Mouse (Mus musculus) liver, adult 10 weeks (tissue): Measurements from ENCODE around the gene Ikbkg. TPM values are rescaled to one million over a fixed set of nuclear protein-coding genes. Genes with fewer than 3 reads are reported as not detected.

Source experiments
- polyA plus RNA-seq: library from polyadenylated mRNA; stranded (reverse); fragments of 350-450 nt; fragmentation: Illumina TruSeq; extraction: RNeasy Lipid Tissue Mini Kit (QIAGEN cat#74804); gene quantifications from one replicate; pipeline ENCODE4 v1.2.3, GENCODE M21; 2014; ENCODE audit warnings: low read depth, low replicate concordance

Gene Ikbkg
- polyA plus RNA-seq, result 44.8 TPM

DNA sequence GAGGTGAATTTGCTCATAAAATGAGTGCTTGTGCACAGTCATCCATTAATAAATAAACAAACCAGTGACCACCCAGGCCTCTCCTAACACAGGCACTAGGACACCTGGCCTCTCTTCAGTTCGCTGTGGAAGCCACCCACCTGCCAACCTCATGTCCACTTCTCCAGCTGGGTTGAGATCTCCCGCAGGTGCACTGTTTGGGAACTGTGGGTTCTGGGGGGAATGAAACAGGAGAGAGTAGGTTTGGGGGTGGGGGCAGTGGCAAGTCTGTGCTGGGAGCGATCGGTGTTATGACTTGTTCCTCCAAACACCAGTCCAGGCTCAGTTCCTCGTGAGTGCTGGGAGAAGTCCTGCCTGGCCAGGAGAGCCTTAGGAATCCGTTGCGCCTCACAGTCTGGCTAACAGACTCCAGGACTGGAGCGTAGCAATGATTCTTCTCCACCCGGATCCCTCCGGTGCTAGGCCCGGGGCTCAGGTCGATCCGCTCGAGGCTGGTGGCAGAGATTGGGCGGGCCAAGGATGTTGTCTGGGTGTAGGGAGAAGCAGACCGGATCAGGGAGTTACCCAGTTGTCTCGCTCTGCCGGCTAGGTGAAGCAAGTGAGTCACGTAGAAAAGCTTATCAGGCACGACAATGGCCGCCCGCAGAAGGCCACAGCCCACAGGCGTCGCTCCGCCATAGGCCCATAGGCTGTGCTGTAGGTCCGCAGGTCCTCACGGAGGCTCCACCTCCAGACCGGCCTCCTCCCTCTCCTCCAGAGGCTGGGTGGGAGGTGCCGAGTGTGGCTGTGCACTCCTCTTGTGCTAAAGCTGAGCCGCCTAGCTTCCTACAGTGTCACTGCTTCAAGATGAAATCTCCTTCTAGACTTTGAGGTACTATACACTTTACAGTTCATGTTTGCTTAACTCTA lies at the start of gene Ikbkg, which contains the start of gene Fam3a:
TSS of gene Ikbkg (plus strand) at position 756 of the 909 bp plus-strand sequence.
TSS of gene Fam3a (minus strand) at position 738 of the 909 bp plus-strand sequence.

DNA sequence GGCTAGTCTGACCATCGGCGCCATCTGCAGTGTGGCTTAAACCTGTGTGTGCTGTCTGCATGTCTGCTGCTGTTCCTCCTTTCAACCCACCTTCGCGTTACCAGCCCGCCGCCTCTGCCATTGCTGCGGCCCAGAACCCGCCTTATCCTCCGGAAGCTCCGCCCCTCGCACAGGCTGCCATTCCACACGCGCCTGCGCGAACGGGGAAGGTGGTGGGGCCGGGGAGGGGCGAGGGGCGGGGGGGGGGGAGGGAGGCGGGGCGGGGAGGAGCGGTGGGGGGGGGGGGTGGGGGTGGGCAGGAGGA lies 39.7 kb upstream of the Ikbkg start, which contains the start of gene Lage3:
TSS of gene Lage3 (minus strand) at position 152 of the 304 bp plus-strand sequence.

DNA sequence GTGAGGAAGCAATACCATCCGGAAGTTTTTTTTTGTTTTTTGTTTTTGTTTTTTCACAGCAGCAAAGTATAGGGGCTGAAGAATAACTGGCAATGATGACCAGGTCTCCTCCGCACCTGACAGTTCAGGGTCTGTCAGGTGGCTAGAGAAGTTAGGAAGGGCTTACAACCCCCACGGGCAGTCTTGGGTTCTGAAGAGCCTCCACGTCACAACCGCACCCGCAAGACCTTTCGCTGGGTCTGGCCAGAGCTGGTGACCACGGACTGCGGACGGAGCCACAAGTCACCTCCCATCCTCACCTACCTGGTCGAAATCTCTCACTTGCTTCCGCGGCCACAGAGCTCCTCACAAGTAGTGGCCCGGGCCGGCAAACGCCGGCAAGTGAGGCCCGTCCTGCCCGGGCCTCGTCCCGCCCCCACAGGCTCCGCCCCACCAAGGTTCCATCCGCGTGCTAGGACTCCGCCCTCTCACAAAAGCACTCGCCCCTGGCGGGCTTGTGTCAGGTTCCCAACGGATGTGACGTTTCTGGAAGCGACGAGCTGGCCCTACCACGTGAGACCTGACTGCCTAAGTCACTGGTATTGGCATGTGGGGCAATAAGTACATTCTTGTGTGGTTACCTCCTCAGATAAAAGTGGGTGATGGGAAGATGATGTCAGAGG lies 20.1 kb upstream of the Ikbkg start, which contains the start of the genes Ubl4a and Slc10a3:
TSS of gene Ubl4a (minus strand) at position 331 of the 662 bp plus-strand sequence.
TSS of gene Slc10a3 (minus strand) at position 462 of the 662 bp plus-strand sequence.

DNA sequence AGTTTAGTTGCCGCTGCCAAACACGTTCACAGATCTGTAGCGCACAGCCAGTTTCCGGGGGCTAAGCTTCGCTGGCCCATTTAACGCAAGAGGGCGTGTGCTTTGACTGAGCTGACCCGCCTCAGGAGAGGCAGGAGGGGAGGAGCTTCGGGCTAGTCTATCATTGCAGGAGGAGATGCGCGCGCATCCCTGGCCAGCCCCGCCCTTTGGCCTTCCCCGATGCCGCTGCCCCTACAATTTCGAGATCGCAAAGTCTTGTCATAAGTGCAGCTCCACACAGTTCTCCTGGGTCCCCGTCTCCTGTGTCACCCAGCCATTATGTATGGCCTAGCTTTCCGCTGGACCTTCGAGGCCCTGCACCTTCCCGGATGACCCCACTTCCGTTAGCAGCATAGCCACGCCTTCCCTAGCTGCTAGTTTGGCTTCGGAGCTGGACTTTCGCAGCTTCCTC lies 35.8 kb downstream of the Ikbkg start, which contains the start of gene G6pdx:
TSS of gene G6pdx (minus strand) at position 369 of the 451 bp plus-strand sequence.

DNA sequence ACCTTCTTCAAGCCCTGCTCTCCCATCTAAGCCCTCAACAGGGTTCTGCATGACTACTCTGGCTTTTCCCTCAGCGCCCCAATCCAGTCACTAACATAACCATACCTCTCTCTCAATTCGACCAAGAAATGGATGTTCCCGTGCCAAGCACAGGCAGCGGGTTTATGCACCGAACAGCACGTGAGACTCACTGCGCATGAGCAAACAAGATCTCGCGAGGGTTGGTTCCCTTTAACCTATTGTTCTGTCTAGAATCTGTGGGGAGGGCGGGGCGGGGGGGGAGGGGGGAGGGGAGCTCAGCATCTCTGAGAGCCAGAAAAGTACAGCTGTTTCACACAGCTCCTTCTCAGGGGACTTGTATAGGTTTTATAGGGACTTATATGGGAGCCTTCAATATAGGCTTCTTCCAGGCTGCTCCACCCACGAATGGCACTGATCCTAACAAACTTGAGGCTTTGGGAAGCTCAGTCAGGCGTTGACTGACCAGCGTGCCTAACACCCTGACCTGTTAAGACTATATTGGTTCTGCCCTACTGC lies 88.3 kb downstream of the Ikbkg start, which contains the start of gene Gm6880:
TSS of gene Gm6880 (minus strand) at position 51 of the 537 bp plus-strand sequence.

Other genes with a start within 250 kb of the Ikbkg start
- gene Tex28, start 225.5 kb upstream of the Ikbkg start, polyA plus RNA-seq, result not detected
- not detected for gene Tktl1, start 216.0 kb upstream of the Ikbkg start, polyA plus RNA-seq
- 7.1 TPM for gene Flna, start 143.5 kb upstream of the Ikbkg start, polyA plus RNA-seq
- gene Emd, start 138.6 kb upstream of the Ikbkg start, polyA plus RNA-seq, result 18.4 TPM
- 843 TPM for gene Rpl10, start 122.5 kb upstream of the Ikbkg start, polyA plus RNA-seq
- 25.2 TPM for gene Taz, start 111.4 kb upstream of the Ikbkg start, polyA plus RNA-seq
- 7.3 TPM for gene Dnase1l1, start 111.0 kb upstream of the Ikbkg start, polyA plus RNA-seq
- 73.7 TPM for gene Atp6ap1, start 96.2 kb upstream of the Ikbkg start, polyA plus RNA-seq
- gene Gdi1, start 88.3 kb upstream of the Ikbkg start, polyA plus RNA-seq, result 65.8 TPM
- 11.2 TPM for gene Fam50a, start 80.3 kb upstream of the Ikbkg start, polyA plus RNA-seq
- 0.13 TPM for gene Plxna3, start 64.2 kb upstream of the Ikbkg start, polyA plus RNA-seq
- gene Lage3, start 39.7 kb upstream of the Ikbkg start, polyA plus RNA-seq, result 10.4 TPM
- gene Ubl4a, start 20.1 kb upstream of the Ikbkg start, polyA plus RNA-seq, result 19.5 TPM
- gene Slc10a3, start 19.9 kb upstream of the Ikbkg start, polyA plus RNA-seq, result 2.3 TPM
- 4.7 TPM for gene Fam3a, start within 50 bp of the Ikbkg start, polyA plus RNA-seq
- 1.2 TPM for gene G6pdx, start 35.9 kb downstream of the Ikbkg start, polyA plus RNA-seq
- gene Gm6880, start 88.1 kb downstream of the Ikbkg start, polyA plus RNA-seq, result not detected
- gene Olfr1326-ps1, start 181.6 kb downstream of the Ikbkg start, polyA plus RNA-seq, result not detected
- gene Olfr1325, start 199.4 kb downstream of the Ikbkg start, polyA plus RNA-seq, result not detected